Mouse (Mus musculus) hindbrain, embryonic 11.5 days (tissue): Measurements from ENCODE around the gene Pycard. TPM values are rescaled to one million over a fixed set of nuclear protein-coding genes. Genes with fewer than 3 reads are reported as not detected.
A peak's percentile ranks its signal among the peaks of the same experiment; 100 is the strongest.
"Not testable (repeated sequence)": the region's sequence is repeated elsewhere in the genome, so short reads cannot be mapped to it uniquely, and the experiment has no call there.

ENCODE experiments used
- ATAC-seq: fragments of 200-750 bp; cut with Nextera tagmentation; 2 replicates; pipeline ENCODE4 v1.8.0; 2017; ENCODE audit warnings: mild to moderate bottlenecking, moderate TSS enrichment, moderate library complexity; ENCODE audit not compliant: low FRiP score
- DNase-seq: peaks from one replicate; pipeline ENCODE4 v3.0.0-alpha.2; 2015; ENCODE audit warnings: low spot score
- H3K27ac ChIP-seq: fragments of 300-500 bp; sonication (generic); 2 replicates; pipeline ENCODE4 v1.5.1; 2014; ENCODE audit warnings: mild to moderate bottlenecking, low read depth, low read length
- H3K27me3 ChIP-seq: fragments of 300-500 bp; sonication (generic); 2 replicates; pipeline ENCODE4 v1.6.1; 2014; ENCODE audit warnings: mild to moderate bottlenecking, low read length, moderate library complexity, mixed read lengths; ENCODE audit not compliant: control insufficient read depth, insufficient read depth
- H3K36me3 ChIP-seq: fragments of 300-500 bp; sonication (generic); 2 replicates; pipeline ENCODE4 v1.6.1; 2014; ENCODE audit warnings: mild to moderate bottlenecking, low read length, moderate library complexity, mixed read lengths; ENCODE audit not compliant: control insufficient read depth, insufficient read depth
- H3K4me1 ChIP-seq: fragments of 300-500 bp; sonication (generic); replicated peaks from 2 replicates; pipeline ENCODE4 v1.6.1; 2014; ENCODE audit warnings: low read length, mixed read lengths; ENCODE audit not compliant: control insufficient read depth, insufficient read depth
- H3K4me2 ChIP-seq: fragments of 300-500 bp; sonication (generic); replicated peaks from 2 replicates; pipeline ENCODE4 v1.6.1; 2014; ENCODE audit warnings: mild to moderate bottlenecking, low read depth, low read length
- H3K4me3 ChIP-seq: fragments of 300-500 bp; sonication (generic); 2 replicates; pipeline ENCODE4 v1.5.1; 2014; ENCODE audit warnings: low read depth, low read length
- H3K9ac ChIP-seq: fragments of 300-500 bp; sonication (generic); 2 replicates; pipeline ENCODE4 v1.6.1; 2014; ENCODE audit warnings: low read depth, low read length
- H3K9me3 ChIP-seq: fragments of 300-500 bp; sonication (generic); 2 replicates; pipeline ENCODE4 v1.6.1; 2016; ENCODE audit warnings: low read length; ENCODE audit not compliant: control insufficient read depth
- WGBS: fragments of 180-500 bp; shearing (Covaris S2); extraction: QIAGEN DNeasy Blood & Tissue Kit; methylation state at CpG from one replicate; pipeline ENCODE4 v1.1.7; 2014; 5-methylcytosine and 5-hydroxymethylcytosine counted together
- polyA plus RNA-seq: library from polyadenylated mRNA; unstranded; fragments of >200 nt; fragmentation: Nextera tagmentation; extraction: Ambion mirVana; gene quantifications from 2 replicates; pipeline ENCODE4 v1.2.1, GENCODE M21; 2014

The Pycard gene
- polyA plus RNA-seq: 8.4 and 11.0 TPM in 2 replicates

DNA sequence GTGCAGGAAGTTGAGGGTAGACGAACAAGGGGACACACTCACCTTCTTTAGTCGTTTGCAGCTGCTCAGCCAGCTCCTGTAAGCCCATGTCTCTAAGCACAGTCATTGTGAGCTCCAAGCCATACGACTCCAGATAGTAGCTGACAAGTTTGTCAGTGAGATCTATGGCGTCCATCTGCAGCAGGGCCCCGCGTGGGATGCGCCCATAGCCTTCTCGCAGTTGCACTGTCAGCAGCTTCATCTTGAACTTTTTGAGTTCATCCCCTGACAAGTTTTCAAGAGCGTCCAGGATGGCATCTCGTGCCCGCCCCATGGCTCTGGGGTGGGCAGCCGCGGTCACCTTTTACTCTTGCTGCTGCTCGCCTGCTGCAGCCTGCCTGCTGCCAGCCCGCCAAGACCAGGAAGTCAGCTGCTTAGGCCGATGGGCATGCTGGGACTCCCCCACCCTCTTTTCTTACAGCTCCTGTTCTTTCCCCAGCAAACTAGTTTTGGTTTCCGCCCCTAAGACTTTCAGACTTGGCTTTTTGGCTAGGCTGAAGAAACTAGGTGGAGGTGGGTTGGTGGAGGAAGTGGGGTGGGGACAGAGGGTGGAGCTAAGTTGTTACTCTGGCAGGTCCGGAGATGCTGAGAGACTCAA is at the start of gene Pycard:
TSS of gene Pycard (minus strand) at position 527 of the 637 bp plus-strand sequence.
- no peaks in the 10 kb centered on the region for H3K4me1 ChIP-seq
- no peak for DNase-seq
- H3K27me3 ChIP-seq: no peaks in the 10 kb centered on the region
- H3K9ac ChIP-seq: no peak within 1 kb of the TSS
- no peak within 1 kb of the TSS for H3K4me3 ChIP-seq
- H3K9me3 ChIP-seq: no peaks in the 10 kb centered on the region
- no peak within 1 kb of the TSS for H3K4me2 ChIP-seq
- WGBS: 18% methylated on average over 18 of the region's 18 CpGs
- H3K27ac ChIP-seq: no peak within 1 kb of the TSS
- ATAC-seq: 0 out of 2 replicates have a peak, but pooled peaks have one; percentile 33
- no peaks in the 10 kb centered on the region for H3K36me3 ChIP-seq

DNA sequence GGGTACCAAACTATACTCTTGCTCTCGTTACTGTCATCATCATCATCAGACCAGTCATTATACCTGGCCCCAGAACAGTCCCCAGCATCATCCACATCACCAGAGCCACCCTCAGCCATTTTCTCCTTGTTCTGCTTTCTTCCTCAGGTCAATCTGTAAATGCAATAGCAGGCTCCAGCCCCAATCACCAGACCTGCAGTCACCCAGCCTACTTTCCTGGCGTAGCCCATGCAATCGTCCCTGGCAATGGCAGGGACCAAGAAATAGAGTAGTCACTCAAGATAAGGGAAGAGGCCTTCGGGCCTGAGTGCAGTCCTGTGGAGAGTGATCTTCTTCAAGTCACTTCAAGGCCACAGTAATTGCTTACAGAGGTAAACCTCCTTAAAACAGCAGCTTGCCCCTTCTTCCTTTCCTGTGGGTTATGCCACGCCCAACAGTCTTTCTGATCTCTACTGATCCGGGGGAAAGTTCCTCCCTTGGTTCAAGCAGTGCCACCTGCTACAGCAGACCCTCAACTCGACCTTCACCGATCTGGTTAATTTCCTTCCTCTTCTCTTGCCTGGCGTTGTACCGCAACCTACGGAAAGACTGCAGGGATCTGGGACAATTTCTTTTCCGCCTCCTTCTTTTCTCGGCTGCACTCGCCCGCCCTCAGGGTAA is 48.6 kb upstream of the Pycard start:
- H3K36me3 ChIP-seq, DNase-seq: not testable (repeated sequence)

DNA sequence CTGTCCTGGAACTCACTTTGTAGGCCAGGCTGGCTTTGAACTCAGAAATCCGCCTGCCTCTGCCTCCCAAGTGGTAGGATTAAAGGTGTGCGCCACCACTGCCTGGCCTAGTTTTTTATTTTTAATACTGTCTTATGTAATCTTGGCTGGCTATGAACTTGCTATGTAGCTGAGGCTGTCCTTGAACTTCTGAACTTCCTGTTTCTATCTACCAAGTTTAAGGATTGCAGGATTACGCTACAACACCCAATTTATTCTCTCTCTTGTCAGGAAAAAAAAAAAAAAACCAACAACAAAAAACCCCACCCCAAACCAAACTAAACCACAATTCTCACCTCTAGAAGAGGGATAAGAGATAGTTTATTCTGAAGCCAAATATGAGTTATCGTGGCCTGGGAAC is 39.9 kb upstream of the Pycard start:
- no peaks in the 10 kb centered on the region for H3K27me3 ChIP-seq
- 94% methylated on average over 4 of the region's 4 CpGs for WGBS
- no peaks in the 10 kb centered on the region for H3K9me3 ChIP-seq
- ATAC-seq (no peak), DNase-seq (no peak)
- no peak overlapping the region for H3K9ac ChIP-seq
- H3K4me3 ChIP-seq: no peak overlapping the region
- no peak overlapping the region for H3K4me2 ChIP-seq
- no peak overlapping the region for H3K27ac ChIP-seq
- H3K4me1 ChIP-seq: no peaks in the 10 kb centered on the region
- H3K36me3 ChIP-seq: no peaks in the 10 kb centered on the region

More for the DNA sequence above, 48.6 kb upstream of the Pycard start:
- H3K9ac ChIP-seq, H3K4me3 ChIP-seq, H3K27ac ChIP-seq, H3K4me2 ChIP-seq, H3K4me1 ChIP-seq, H3K27me3 ChIP-seq, ATAC-seq, H3K9me3 ChIP-seq: not testable (repeated sequence)
- WGBS: 90% methylated on average over 15 of the region's 15 CpGs

DNA sequence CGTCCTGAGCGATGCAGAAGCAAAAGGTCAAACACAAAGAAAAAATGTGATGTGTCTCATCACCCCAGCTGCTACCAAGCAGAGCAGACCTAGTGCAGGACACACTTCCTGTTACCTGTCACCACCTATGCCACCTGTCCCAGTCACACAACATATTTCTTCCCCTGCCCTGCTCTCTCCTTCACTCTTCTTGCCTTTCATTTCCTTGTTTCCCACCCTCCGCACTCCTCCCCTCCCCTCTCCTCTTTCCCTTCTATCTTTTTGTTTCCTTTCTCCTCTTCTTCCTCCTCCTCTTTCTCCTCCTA is 39.3 kb upstream of the Pycard start:
- Histone ChIP-seq H3K27ac (no peak overlapping the region), H3K36me3 (no peaks in the 10 kb centered on the region), H3K4me1 (no peaks in the 10 kb centered on the region), H3K9me3 (no peaks in the 10 kb centered on the region), H3K27me3 (no peaks in the 10 kb centered on the region), H3K4me2 (no peak overlapping the region), H3K4me3 (no peak overlapping the region), H3K9ac (no peak overlapping the region)
- ATAC-seq (no peak), DNase-seq (no peak)
- 89% methylated on average over 3 of the region's 3 CpGs for WGBS

DNA sequence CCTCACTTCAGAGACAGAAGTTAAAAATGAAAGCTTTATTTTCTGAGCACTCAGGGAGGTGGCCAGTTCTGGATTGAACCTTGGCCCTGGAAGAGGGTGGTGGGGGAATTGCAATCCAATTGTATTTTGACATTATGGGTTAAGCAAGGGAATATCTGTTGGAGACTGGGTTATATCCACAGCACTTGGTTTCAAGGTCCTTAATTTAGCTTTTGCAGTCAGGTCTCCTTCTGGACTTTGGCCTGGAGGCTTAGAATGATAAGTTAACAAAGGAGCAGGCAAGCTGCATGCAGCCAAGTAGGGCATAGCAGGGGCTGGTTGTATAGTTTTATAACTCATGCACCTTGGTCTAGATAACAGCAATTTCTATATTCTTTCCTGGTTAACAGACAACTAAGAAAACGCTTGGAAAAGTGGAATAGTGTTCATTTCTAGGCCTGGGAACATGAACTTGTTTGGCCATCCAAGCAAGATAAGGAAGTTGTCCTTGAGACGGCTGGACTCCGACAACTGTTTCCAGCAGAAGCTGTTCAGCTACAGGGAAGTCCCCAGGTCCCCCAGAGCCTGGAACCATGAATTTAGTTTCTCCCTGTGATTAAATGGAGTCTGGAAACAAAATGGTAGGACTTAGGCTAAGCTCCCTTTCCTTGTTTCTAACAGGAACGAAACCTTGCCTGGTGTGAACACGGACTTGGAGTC is 38.8 kb upstream of the Pycard start:
- Histone ChIP-seq H3K27ac (no peak overlapping the region), H3K36me3 (no peaks in the 10 kb centered on the region), H3K9me3 (no peaks in the 10 kb centered on the region), H3K4me1 (no peaks in the 10 kb centered on the region), H3K4me3 (no peak overlapping the region), H3K27me3 (no peaks in the 10 kb centered on the region), H3K9ac (no peak overlapping the region), H3K4me2 (no peak overlapping the region)
- DNase-seq (no peak), ATAC-seq (no peak)
- WGBS: 85% methylated on average over 5 of the region's 5 CpGs

DNA sequence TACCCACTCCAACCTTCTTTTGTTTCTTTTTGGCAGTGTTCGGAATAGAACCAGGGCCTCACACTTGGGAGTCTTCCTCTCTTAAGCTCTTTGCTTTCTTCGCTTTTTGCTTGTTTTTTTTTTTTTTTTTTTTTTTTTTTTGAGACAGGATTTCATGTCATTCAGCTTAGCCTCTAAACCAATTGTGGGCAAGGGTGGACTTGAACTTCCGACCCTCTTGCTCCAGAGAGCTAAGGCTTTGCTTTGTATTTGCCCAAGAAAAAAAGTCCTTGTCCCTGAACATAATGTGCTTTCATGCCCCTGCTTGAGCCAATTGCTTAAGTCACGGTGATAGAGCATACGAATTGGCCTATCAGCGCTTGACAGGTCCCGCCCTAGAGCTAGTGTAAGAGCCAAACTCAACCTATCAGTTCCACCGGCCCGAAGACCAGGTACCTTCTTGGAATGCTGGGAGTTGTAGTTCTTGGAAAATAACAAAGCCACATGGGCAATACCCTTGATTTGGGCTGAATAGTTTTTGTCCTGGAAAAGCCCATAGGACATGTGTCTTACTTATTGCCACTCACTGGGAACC is 37.8 kb upstream of the Pycard start:
- H3K9me3 ChIP-seq: no peaks in the 10 kb centered on the region
- no peak overlapping the region for H3K4me2 ChIP-seq
- DNase-seq (peak; percentile 43), ATAC-seq (no peak)
- H3K4me3 ChIP-seq: no peak overlapping the region
- no peak overlapping the region for H3K9ac ChIP-seq
- H3K4me1 ChIP-seq: no peaks in the 10 kb centered on the region
- H3K27me3 ChIP-seq: no peaks in the 10 kb centered on the region
- H3K36me3 ChIP-seq: no peaks in the 10 kb centered on the region
- 38% methylated on average over 9 of the region's 9 CpGs for WGBS
- no peak overlapping the region for H3K27ac ChIP-seq

DNA sequence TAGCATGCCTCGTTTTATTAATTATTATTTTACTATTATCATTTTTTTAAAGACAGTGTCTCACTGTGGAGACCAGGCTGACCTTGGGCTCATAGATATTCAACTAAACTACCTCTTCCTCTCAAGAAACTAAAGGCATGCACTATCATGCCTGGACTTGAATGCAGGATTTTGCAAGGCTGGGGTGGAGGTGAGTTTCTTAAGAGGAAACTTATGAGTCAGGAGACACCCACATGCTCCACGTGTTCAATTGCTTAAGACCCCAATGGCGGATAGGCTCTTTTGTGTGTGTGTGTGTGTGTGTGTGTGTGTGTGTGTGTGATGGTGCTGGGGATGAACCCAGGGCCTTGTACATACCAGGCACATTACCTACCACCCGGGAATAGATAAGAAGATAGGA is 31.7 kb upstream of the Pycard start:
- ATAC-seq (no peak), DNase-seq (no peak)
- Histone ChIP-seq H3K27ac (no peak overlapping the region), H3K9ac (no peak overlapping the region), H3K4me1 (no peaks in the 10 kb centered on the region), H3K4me3 (no peak overlapping the region), H3K4me2 (no peak overlapping the region), H3K27me3 (no peaks in the 10 kb centered on the region), H3K36me3 (no peaks in the 10 kb centered on the region), H3K9me3 (no peaks in the 10 kb centered on the region)
- WGBS: 86% methylated on average over 4 of the region's 4 CpGs

DNA sequence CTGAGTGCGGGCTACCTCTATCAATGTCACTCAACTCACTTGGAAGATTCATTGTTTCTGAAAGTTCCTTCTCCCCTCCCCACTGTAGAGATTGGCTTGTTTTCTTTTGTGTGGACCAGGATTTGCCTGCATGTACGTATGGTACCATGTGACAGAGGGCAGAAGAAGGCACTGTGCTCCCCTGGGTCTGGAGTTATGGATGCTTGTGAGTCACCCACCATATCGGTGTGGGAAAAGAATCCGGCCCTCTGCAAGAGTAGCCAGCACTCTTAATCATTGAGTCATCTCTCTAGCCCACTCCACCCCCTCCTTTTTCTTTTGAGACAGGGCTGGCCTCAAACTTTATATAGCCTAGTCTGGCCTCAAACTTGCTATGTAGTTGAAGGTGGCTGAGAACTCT is 31.3 kb upstream of the Pycard start:
- Histone ChIP-seq H3K36me3 (no peaks in the 10 kb centered on the region), H3K4me3 (no peak overlapping the region), H3K9ac (no peak overlapping the region), H3K4me1 (no peaks in the 10 kb centered on the region), H3K27me3 (no peaks in the 10 kb centered on the region), H3K4me2 (no peak overlapping the region), H3K27ac (no peak overlapping the region), H3K9me3 (no peaks in the 10 kb centered on the region)
- ATAC-seq (no peak), DNase-seq (no peak)
- 88% methylated on average over 4 of the region's 4 CpGs for WGBS
